14 mouse cellular contexts compared by ENCODE assay signal in the genomic region with DNA sequence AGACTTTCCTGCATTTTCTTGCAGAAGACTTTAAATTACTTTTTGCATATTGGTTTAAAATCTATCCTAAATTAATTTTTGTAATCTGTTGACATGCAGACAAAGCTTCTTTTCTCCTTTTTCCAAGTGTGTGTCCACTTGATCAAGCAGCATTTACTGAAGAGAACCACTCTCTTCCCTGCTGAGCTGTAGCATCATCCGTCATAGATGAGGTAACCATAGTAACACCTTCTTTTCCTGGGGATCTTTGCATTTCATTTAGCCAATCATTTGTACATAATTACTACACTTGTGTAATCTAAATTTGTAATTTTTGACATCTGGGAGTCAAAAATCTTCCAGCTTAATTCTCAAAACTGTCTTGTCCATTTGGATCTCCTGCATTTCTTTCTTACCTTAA.
"Had no signal": no experiment of that assay in that cellular context is flagged by ENCODE, and none has a peak within 500 bp of the region (broad histone marks: within the 10 kb centered on the region; RNA-seq: fewer than 3 reads in every experiment).

No protein-coding gene starts in this region.

- H3K4me1 ChIP-seq: liver, embryonic 15.5 days; neural tube, embryonic 13.5 days; stomach, embryonic 15.5 days had no signal

- H3K9ac ChIP-seq: kidney, embryonic 15.5 days; liver, embryonic 15.5 days; neural tube, embryonic 13.5 days; stomach, embryonic 15.5 days had no signal

- H3K27ac ChIP-seq: kidney, embryonic 15.5 days; left cerebral cortex, adult 2 months; limb, embryonic 10.5 days; liver, embryonic 15.5 days; neural tube, embryonic 13.5 days; stomach, embryonic 15.5 days had no signal

- DNase-seq: kidney, adult 2 months; kidney, postnatal 25 days; lung, adult 2 months; lung, postnatal 36 days; right cerebral cortex, postnatal 14 days; thymus, postnatal 36 days had no signal

- H3K4me3 ChIP-seq: kidney, embryonic 15.5 days; left cerebral cortex, adult 2 months; limb, embryonic 10.5 days; liver, embryonic 15.5 days; neural tube, embryonic 13.5 days; stomach, embryonic 15.5 days had no signal

- H3K27me3 ChIP-seq: kidney, embryonic 15.5 days; liver, embryonic 15.5 days; neural tube, embryonic 13.5 days; stomach, embryonic 15.5 days had no signal

- H3K36me3 ChIP-seq: kidney, embryonic 15.5 days; limb, embryonic 10.5 days; liver, embryonic 15.5 days; neural tube, embryonic 13.5 days; stomach, embryonic 15.5 days had no signal

- H3K9me3 ChIP-seq: kidney, embryonic 15.5 days; limb, embryonic 10.5 days; liver, embryonic 15.5 days; neural tube, embryonic 13.5 days; stomach, embryonic 15.5 days had no signal

- H3K4me2 ChIP-seq: kidney, embryonic 15.5 days; liver, embryonic 11.5 days; liver, embryonic 15.5 days; neural tube, embryonic 13.5 days; stomach, embryonic 15.5 days had no signal

- ATAC-seq: lung, postnatal 0 days had no signal
